Comparison of ENCODE assay signal across 17 mouse cellular contexts in genomic region chr1:125431286-125431685, GRCm38 (mm10). TPM values are rescaled to one million over a fixed set of nuclear protein-coding genes. Genes with fewer than 3 reads are reported as not detected.
DNase-seq lines count a peak whose midpoint lies in the region; ATAC-seq and TF ChIP-seq lines count a peak whose summit lies in the region.
"Had no signal": no experiment of that assay in that cellular context is flagged by ENCODE, and none has a peak within 500 bp of the region (broad histone marks: within the 10 kb centered on the region; RNA-seq: fewer than 3 reads in every experiment).

No protein-coding gene starts in this region.

- no peak for TF ChIP-seq POLR2A in heart, adult 2 months (IDR thresholded peaks at IDR 0.05; ENCODE audit: insufficient read depth, low read depth, low read length)
- no peak for TF ChIP-seq POLR2A in lung, adult 2 months (IDR thresholded peaks at IDR 0.05; ENCODE audit: borderline replicate concordance, extremely low read depth, low read depth, low read length)

- H3K4me1 ChIP-seq in heart, adult 2 months (ENCODE audit: control insufficient read depth, insufficient read depth, low read length): peaks cover 19% of the 10 kb centered on the region
- peaks cover 44% of the 10 kb centered on the region for H3K4me1 ChIP-seq in heart, embryonic 10.5 days
- H3K4me1 ChIP-seq in lung, adult 2 months (ENCODE audit: control insufficient read depth, insufficient read depth, low read length): peaks cover 30% of the 10 kb centered on the region
- peaks cover 29% of the 10 kb centered on the region for H3K4me1 ChIP-seq in liver, postnatal 0 days (ENCODE audit: insufficient read depth)
- H3K4me1 ChIP-seq in stomach, embryonic 16.5 days (ENCODE audit: control insufficient read depth, insufficient read depth, low read length): peaks cover 42% of the 10 kb centered on the region

- no peak overlapping the region for H3K4me3 ChIP-seq in heart, adult 2 months
- no peak overlapping the region for H3K4me3 ChIP-seq in heart, embryonic 10.5 days
- H3K4me3 ChIP-seq in lung, adult 2 months (replicated peaks; ENCODE audit: extremely low read depth, low read depth, low read length): no peak overlapping the region
- 0 out of 2 replicates have a peak overlapping the region, but pooled peaks have one; percentile 97 for H3K4me3 ChIP-seq in liver, postnatal 0 days (ENCODE audit: low read depth, low read length)
- H3K4me3 ChIP-seq in stomach, embryonic 16.5 days (replicated peaks; ENCODE audit: low read length): no peak overlapping the region
- H3K4me3 ChIP-seq: midbrain, embryonic 15.5 days; neural tube, embryonic 12.5 days had no signal

- no peaks in the 10 kb centered on the region for H3K9me3 ChIP-seq in heart, embryonic 10.5 days
- H3K9me3 ChIP-seq in liver, postnatal 0 days (ENCODE audit: low read length): no peaks in the 10 kb centered on the region
- no peaks in the 10 kb centered on the region for H3K9me3 ChIP-seq in stomach, embryonic 16.5 days (replicated peaks; ENCODE audit: control insufficient read depth, low read length)
- H3K9me3 ChIP-seq: lung, embryonic 15.5 days; midbrain, embryonic 15.5 days; neural tube, embryonic 12.5 days had no signal

- H3K9ac ChIP-seq in heart, adult 2 months (ENCODE audit: low read depth, low read length): no peak overlapping the region
- peak overlapping the region; percentile 16; the same call in 1 of the 2 replicates for H3K9ac ChIP-seq in liver, postnatal 0 days (replicated peaks)
- no peak overlapping the region for H3K9ac ChIP-seq in stomach, embryonic 16.5 days (ENCODE audit: low read length)
- H3K9ac ChIP-seq: lung, embryonic 15.5 days; midbrain, embryonic 15.5 days; neural tube, embryonic 12.5 days had no signal

- no peak for TF ChIP-seq EP300 in heart, adult 2 months (IDR thresholded peaks at IDR 0.05; ENCODE audit: insufficient read depth, low read depth, low read length)
- no peak for TF ChIP-seq EP300 in liver, postnatal 0 days (IDR thresholded peaks at IDR 0.05; ENCODE audit: low read depth)

- peak overlapping the region; percentile 82 for H3K4me2 ChIP-seq in liver, postnatal 0 days (ENCODE audit: low read depth, low read length)
- peak overlapping the region; percentile 45 for H3K4me2 ChIP-seq in stomach, embryonic 16.5 days (ENCODE audit: low read depth, low read length)
- H3K4me2 ChIP-seq: midbrain, embryonic 15.5 days; neural tube, embryonic 12.5 days had no signal

- TF ChIP-seq CTCF in heart, adult 2 months (IDR thresholded peaks at IDR 0.05): no peak
- no peak for TF ChIP-seq CTCF in lung, adult 2 months (IDR thresholded peaks at IDR 0.05; ENCODE audit: insufficient read depth, low read length)
- TF ChIP-seq CTCF in liver, postnatal 0 days (IDR thresholded peaks at IDR 0.05; ENCODE audit: low read depth): no peak

- peaks cover 47% of the 10 kb centered on the region for H3K36me3 ChIP-seq in heart, adult 2 months (ENCODE audit: control insufficient read depth, insufficient read depth, low read length)
- no peaks in the 10 kb centered on the region for H3K36me3 ChIP-seq in heart, embryonic 10.5 days
- 0 out of 2 replicates have a peak, but pooled peaks cover 3% of the 10 kb centered on the region for H3K36me3 ChIP-seq in liver, postnatal 0 days (replicated peaks; ENCODE audit: insufficient read depth, low read length)
- H3K36me3 ChIP-seq in stomach, embryonic 16.5 days (ENCODE audit: control insufficient read depth, insufficient read depth, low read length): no peaks in the 10 kb centered on the region
- H3K36me3 ChIP-seq: lung, embryonic 15.5 days; midbrain, embryonic 15.5 days; neural tube, embryonic 12.5 days had no signal

- no peak for ATAC-seq in liver, postnatal 0 days
- ATAC-seq in stomach, embryonic 16.5 days (ENCODE audit: insufficient read depth, low FRiP score): no peak
- no peak for ATAC-seq in inflammation-experienced regulatory T-cells, adult 6 months
- ATAC-seq: hindbrain, embryonic 16.5 days; midbrain, embryonic 15.5 days had no signal

- H3K27me3 ChIP-seq in heart, adult 2 months (ENCODE audit: control insufficient read depth, insufficient read depth, low read length): no peaks in the 10 kb centered on the region
- no peaks in the 10 kb centered on the region for H3K27me3 ChIP-seq in heart, embryonic 10.5 days (ENCODE audit: insufficient read depth, poor library complexity, severe bottlenecking)
- no peaks in the 10 kb centered on the region for H3K27me3 ChIP-seq in liver, postnatal 0 days (ENCODE audit: insufficient read depth, low read length)
- H3K27me3 ChIP-seq in stomach, embryonic 16.5 days (ENCODE audit: control insufficient read depth, insufficient read depth, low read length): no peaks in the 10 kb centered on the region
- H3K27me3 ChIP-seq: lung, embryonic 15.5 days; midbrain, embryonic 15.5 days; neural tube, embryonic 12.5 days had no signal

- H3K79me2 ChIP-seq in heart, adult 2 months (replicated peaks; ENCODE audit: control insufficient read depth, insufficient read depth, low read length): peaks cover 3% of the 10 kb centered on the region

- 38% methylated on average over 4 of the region's 4 CpGs for WGBS in heart, adult 2 months
- 53% methylated on average over 4 of the region's 4 CpGs for WGBS in heart, embryonic 10.5 days
- WGBS in lung, adult 2 months: 42% methylated on average over 4 of the region's 4 CpGs
- 39% methylated on average over 4 of the region's 4 CpGs for WGBS in liver, postnatal 0 days (ENCODE audit: insufficient replicate concordance)
- 51% methylated on average over 4 of the region's 4 CpGs for WGBS in stomach, embryonic 16.5 days

- no peak for DNase-seq in heart, adult 2 months
- no peak for DNase-seq in heart, embryonic 10.5 days (ENCODE audit: low spot score)
- DNase-seq in lung, adult 18-20 months: peak; percentile 44 to 60
- DNase-seq in lung, adult 2 months: no peak
- no peak for DNase-seq in liver, postnatal 0 days
- no peak for DNase-seq in adrenal gland, postnatal 4 days (ENCODE audit: low spot score in 2 of 2)
- DNase-seq: adrenal gland, adult 8-10 months; cerebellum, adult 11 months; cerebellum, postnatal 36 days; kidney, postnatal 14 days; retina, postnatal 1 day had no signal

- intact Hi-C loops in heart, adult 2 months (cut with DNase I): loop anchor here (5.0 kb wide), 1 partner anchor 34 kb away; no protein-coding TSS in a partner anchor

- H3K27ac ChIP-seq in heart, adult 2 months: peak overlapping the region; percentile 95
- H3K27ac ChIP-seq in heart, embryonic 10.5 days: no peak overlapping the region
- H3K27ac ChIP-seq in liver, postnatal 0 days (ENCODE audit: low read depth): 0 out of 2 replicates have a peak overlapping the region, but pooled peaks have one; percentile 6
- H3K27ac ChIP-seq in stomach, embryonic 16.5 days (ENCODE audit: low read length): peak overlapping the region; percentile 75
- H3K27ac ChIP-seq: midbrain, embryonic 15.5 days; neural tube, embryonic 12.5 days had no signal

RNA-seq across cellular contexts. Expression of gene Actr3, which starts 4.2 kb away (rescaled TPM):
- total RNA-seq in heart, adult 2 months (2021): 100 to 1,000 TPM; 102 to 118 TPM
- polyA plus RNA-seq in heart, adult 2 months (2012; rRNA removed): 33.8 and 69.1 TPM in 2 replicates
- polyA plus RNA-seq in heart, embryonic 10.5 days (2016; fragmentation: Nextera tagmentation; extraction: Ambion mirVana): 283 and 309 TPM in 2 replicates
- 36.6 and 64.6 TPM in 2 replicates for polyA plus RNA-seq in lung, adult 2 months (2012; rRNA removed)
- polyA plus RNA-seq in liver, postnatal 0 days (2015; fragmentation: Nextera tagmentation; extraction: Ambion mirVana): 116 and 129 TPM in 2 replicates
- polyA plus RNA-seq in stomach, embryonic 16.5 days (2015; fragmentation: Nextera tagmentation; extraction: Ambion mirVana): 356 and 390 TPM in 2 replicates
- 100 to 1,000 TPM; 172 to 175 TPM for total RNA-seq in adrenal gland, postnatal 4 days (2021)
- polyA plus RNA-seq in inflammation-experienced regulatory T-cells, adult 6 months (2017; shearing (Covaris generic)): 100 to 1,000 TPM; 463 to 831 (median 493) TPM

Comparison
In these comparisons a context has a peak if more than half of its experiments do, and no peak if none do; other contexts are left out.
1. DNase-seq: peak in lung, adult 18-20 months (2 of 2); none in heart, adult 2 months (0 of 2), heart, embryonic 10.5 days (single experiment), lung, adult 2 months (single experiment), liver, postnatal 0 days (single experiment) and adrenal gland, postnatal 4 days (0 of 2).